Mouse (Mus musculus): ENCODE results near the gene Cd160. TPM values are rescaled to one million over a fixed set of nuclear protein-coding genes. Genes with fewer than 3 reads are reported as not detected.

The Cd160 gene
- total and polyA plus RNA-seq, 2 experiments from 2014 or later = 0.06 TPM; not detected in 1

DNA sequence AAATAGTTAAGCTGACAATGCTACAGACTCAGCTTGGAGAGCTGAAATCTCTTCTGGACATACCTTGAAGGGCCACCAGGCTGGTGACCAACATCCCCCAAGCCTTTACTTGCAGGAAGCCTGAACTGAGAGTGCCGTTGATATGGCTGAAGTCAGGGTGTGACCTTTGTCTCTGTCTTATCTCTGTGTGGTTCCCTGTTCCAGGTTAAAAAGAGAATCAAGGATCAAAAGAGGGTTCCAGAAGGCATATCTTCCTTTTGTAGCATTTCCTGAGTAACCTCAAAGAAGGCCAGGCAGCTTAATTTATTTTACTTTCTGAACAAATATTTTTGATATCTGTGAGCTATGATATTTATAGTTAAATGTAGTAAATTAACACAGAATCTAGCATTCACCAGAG, 26.9 kb downstream of the Cd160 start:
- H3K4me2 ChIP-seq (ENCODE audit: low read depth, low read length, poor library complexity, severe bottlenecking) = no peak overlapping the region
- no peaks in the 10 kb centered on the region for H3K4me1 ChIP-seq (ENCODE audit: insufficient read depth, low read length)
- H3K27me3 ChIP-seq (ENCODE audit: insufficient read depth, low read length) = no peaks in the 10 kb centered on the region
- WGBS = 84% methylated on average over 1 of the region's 1 CpGs
- H3K9ac ChIP-seq (replicated peaks; ENCODE audit: low read length, poor library complexity, severe bottlenecking) = no peak overlapping the region
- no peak overlapping the region for H3K27ac ChIP-seq (ENCODE audit: low read depth, low read length)
- 0 out of 2 replicates have a peak, but pooled peaks cover 2% of the 10 kb centered on the region for H3K36me3 ChIP-seq (ENCODE audit: insufficient read depth, low read length)
- no peak for ATAC-seq (ENCODE audit: low FRiP score)
- H3K9me3 ChIP-seq (ENCODE audit: low read length) = no peaks in the 10 kb centered on the region
- DNase-seq (ENCODE audit: low spot score) = no peak
- no peak for TF ChIP-seq CTCF (IDR thresholded peaks at IDR 0.05)
- H3K4me3 ChIP-seq (ENCODE audit: low read depth, low read length) = no peak overlapping the region

DNA sequence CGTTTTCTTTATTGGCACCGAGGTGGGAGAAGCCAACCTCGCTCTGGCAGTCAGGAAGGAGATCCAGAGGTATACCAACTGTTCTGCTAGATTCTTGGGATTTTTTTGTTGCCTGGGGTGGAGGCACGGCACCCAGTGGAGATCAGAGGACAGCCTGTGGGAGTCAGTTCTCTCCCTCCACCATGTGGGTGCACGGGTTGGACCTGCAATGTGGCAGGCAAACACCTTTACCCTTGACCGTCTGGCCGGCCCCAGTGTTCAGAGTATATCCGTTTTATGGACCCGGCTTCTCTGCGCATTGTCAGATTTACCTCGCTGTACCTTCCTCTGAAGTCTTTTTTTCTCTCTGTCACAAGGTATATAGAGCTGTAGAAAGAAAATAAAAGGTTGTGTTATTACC, 28.9 kb downstream of the Cd160 start:
- Histone ChIP-seq H3K4me3 (ENCODE audit: low read depth, low read length) (no peak overlapping the region), H3K27me3 (ENCODE audit: insufficient read depth, low read length) (no peaks in the 10 kb centered on the region), H3K36me3 (ENCODE audit: insufficient read depth, low read length) (0 out of 2 replicates have a peak, but pooled peaks cover 2% of the 10 kb centered on the region), H3K4me1 (ENCODE audit: insufficient read depth, low read length) (no peaks in the 10 kb centered on the region), H3K27ac (ENCODE audit: low read depth, low read length) (no peak overlapping the region), H3K9ac (replicated peaks; ENCODE audit: low read length, poor library complexity, severe bottlenecking) (no peak overlapping the region), H3K4me2 (ENCODE audit: low read depth, low read length, poor library complexity, severe bottlenecking) (no peak overlapping the region), H3K9me3 (ENCODE audit: low read length) (no peaks in the 10 kb centered on the region)
- ATAC-seq (ENCODE audit: low FRiP score) = no peak
- TF ChIP-seq CTCF (IDR thresholded peaks at IDR 0.05) = no peak
- no peak for DNase-seq (ENCODE audit: low spot score)
- 90% methylated on average over 11 of the region's 11 CpGs for WGBS

DNA sequence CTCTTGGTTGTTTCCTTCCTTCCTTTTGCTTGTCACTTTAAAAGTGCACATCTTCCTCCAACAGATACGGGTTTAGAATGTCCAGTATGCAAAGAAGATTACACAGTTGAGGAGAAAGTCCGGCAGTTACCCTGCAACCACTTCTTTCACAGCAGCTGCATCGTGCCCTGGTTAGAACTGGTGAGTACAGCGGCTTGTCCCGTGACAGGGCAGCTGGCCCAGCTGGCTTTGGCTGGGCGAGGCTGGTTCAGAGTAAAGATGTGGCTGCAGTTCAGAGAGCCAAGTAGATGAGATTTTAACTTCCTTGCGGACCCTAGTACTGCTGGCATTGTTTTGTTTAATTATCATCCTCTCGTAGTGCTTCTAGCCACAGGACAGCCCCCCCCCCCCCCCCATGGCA, 40.6 kb downstream of the Cd160 start:
- ATAC-seq (ENCODE audit: low FRiP score) = no peak
- Histone ChIP-seq H3K4me3 (ENCODE audit: low read depth, low read length) (no peak overlapping the region), H3K9me3 (ENCODE audit: low read length) (no peaks in the 10 kb centered on the region), H3K4me1 (ENCODE audit: insufficient read depth, low read length) (no peaks in the 10 kb centered on the region), H3K27ac (ENCODE audit: low read depth, low read length) (no peak overlapping the region), H3K27me3 (ENCODE audit: insufficient read depth, low read length) (no peaks in the 10 kb centered on the region), H3K9ac (replicated peaks; ENCODE audit: low read length, poor library complexity, severe bottlenecking) (no peak overlapping the region), H3K4me2 (ENCODE audit: low read depth, low read length, poor library complexity, severe bottlenecking) (no peak overlapping the region), H3K36me3 (ENCODE audit: insufficient read depth, low read length) (peaks cover 22% of the 10 kb centered on the region)
- TF ChIP-seq CTCF (IDR thresholded peaks at IDR 0.05) = no peak
- 84% methylated on average over 8 of the region's 8 CpGs for WGBS
- DNase-seq (ENCODE audit: low spot score) = no peak

DNA sequence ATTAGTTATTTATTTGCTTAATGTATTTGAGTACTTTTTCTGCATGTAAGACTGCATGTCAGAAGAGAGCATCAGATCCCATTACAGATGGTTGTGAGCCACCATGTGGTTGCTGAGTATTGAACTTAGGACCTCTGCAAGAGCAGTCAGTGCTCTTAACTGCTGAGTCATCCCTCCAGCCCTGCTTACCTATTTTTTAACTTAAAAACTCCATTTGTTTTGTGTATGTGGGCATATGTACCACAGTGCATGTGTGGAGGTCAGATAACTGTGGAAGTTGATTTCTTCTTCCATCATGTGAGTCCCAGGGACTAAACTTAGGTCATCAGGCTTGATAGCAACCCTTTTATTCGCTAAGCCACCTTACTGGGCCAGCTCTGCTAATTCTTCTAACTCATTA, 41.4 kb downstream of the Cd160 start:
- no peak for ATAC-seq (ENCODE audit: low FRiP score)
- 88% methylated on average over 1 of the region's 1 CpGs for WGBS
- H3K36me3 ChIP-seq (ENCODE audit: insufficient read depth, low read length) = peaks cover 22% of the 10 kb centered on the region
- DNase-seq (ENCODE audit: low spot score) = no peak
- no peak overlapping the region for H3K4me2 ChIP-seq (ENCODE audit: low read depth, low read length, poor library complexity, severe bottlenecking)
- H3K4me1 ChIP-seq (ENCODE audit: insufficient read depth, low read length) = no peaks in the 10 kb centered on the region
- H3K9ac ChIP-seq (replicated peaks; ENCODE audit: low read length, poor library complexity, severe bottlenecking) = no peak overlapping the region
- no peaks in the 10 kb centered on the region for H3K27me3 ChIP-seq (ENCODE audit: insufficient read depth, low read length)
- no peaks in the 10 kb centered on the region for H3K9me3 ChIP-seq (ENCODE audit: low read length)
- H3K27ac ChIP-seq (ENCODE audit: low read depth, low read length) = no peak overlapping the region
- no peak overlapping the region for H3K4me3 ChIP-seq (ENCODE audit: low read depth, low read length)
- TF ChIP-seq CTCF (IDR thresholded peaks at IDR 0.05) = no peak

DNA sequence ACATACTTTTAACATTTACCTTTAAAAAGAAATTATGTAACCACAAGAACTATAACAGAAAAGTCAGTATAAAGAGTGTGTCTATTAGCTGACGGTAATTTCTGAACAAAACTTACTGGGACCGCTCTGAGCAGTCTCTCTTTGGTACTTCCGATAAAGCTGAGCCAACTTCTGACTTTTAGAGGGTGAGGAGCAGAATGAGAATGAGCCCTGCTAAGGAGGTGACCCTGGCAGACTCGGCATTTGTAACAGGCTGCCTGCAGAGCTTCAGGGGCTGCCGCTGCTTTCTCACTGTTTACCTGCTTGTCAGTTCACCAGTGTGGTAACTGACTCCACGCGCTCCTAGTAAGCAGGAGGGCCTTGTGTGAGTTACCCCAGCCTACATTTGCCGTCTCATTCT, 46.9 kb downstream of the Cd160 start:
- peaks cover 11% of the 10 kb centered on the region; the same call in 1 of the 2 replicates for H3K36me3 ChIP-seq (ENCODE audit: insufficient read depth, low read length)
- H3K4me1 ChIP-seq (ENCODE audit: insufficient read depth, low read length) = no peaks in the 10 kb centered on the region
- no peaks in the 10 kb centered on the region for H3K9me3 ChIP-seq (ENCODE audit: low read length)
- whole genome bisulfite sequencing = 60% methylated on average over 8 of the region's 8 CpGs
- H3K27ac ChIP-seq (ENCODE audit: low read depth, low read length) = no peak overlapping the region
- no peak overlapping the region for H3K4me3 ChIP-seq (ENCODE audit: low read depth, low read length)
- no peak for TF ChIP-seq CTCF (IDR thresholded peaks at IDR 0.05)
- no peaks in the 10 kb centered on the region for H3K27me3 ChIP-seq (ENCODE audit: insufficient read depth, low read length)
- no peak overlapping the region for H3K9ac ChIP-seq (replicated peaks; ENCODE audit: low read length, poor library complexity, severe bottlenecking)
- ATAC-seq (ENCODE audit: low FRiP score) (no peak), DNase-seq (ENCODE audit: low spot score) (peak; percentile 51)
- no peak overlapping the region for H3K4me2 ChIP-seq (ENCODE audit: low read depth, low read length, poor library complexity, severe bottlenecking)

DNA sequence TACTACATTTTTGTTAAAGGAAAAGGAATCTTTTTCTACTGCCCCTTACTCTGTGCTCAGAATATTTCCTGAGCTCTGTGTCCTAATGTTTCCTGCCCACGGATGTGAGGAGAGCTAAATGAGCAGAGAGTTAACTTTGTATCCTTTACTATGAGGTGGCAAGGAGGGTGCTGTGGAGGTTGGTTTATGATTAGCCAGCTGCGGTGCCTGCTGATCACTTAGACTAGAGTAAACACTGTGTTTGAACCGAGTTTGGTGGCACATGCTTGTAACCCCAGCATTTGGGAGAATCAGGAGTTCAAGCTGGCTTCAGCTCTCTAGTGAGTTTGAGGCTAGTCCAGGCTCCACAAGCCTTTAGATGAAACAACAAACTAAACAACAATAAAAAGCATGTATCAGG, 52.0 kb downstream of the Cd160 start:
- Histone ChIP-seq H3K27me3 (ENCODE audit: insufficient read depth, low read length) (no peaks in the 10 kb centered on the region), H3K4me2 (ENCODE audit: low read depth, low read length, poor library complexity, severe bottlenecking) (no peak overlapping the region), H3K27ac (ENCODE audit: low read depth, low read length) (no peak overlapping the region), H3K4me1 (ENCODE audit: insufficient read depth, low read length) (no peaks in the 10 kb centered on the region), H3K4me3 (ENCODE audit: low read depth, low read length) (no peak overlapping the region), H3K9ac (replicated peaks; ENCODE audit: low read length, poor library complexity, severe bottlenecking) (no peak overlapping the region), H3K36me3 (ENCODE audit: insufficient read depth, low read length) (no peaks in the 10 kb centered on the region), H3K9me3 (ENCODE audit: low read length) (no peaks in the 10 kb centered on the region)
- ATAC-seq (ENCODE audit: low FRiP score) = no peak
- no peak for TF ChIP-seq CTCF (IDR thresholded peaks at IDR 0.05)
- 84% methylated on average over 3 of the region's 3 CpGs for WGBS
- DNase-seq (ENCODE audit: low spot score) = no peak
